Mouse (Mus musculus): ENCODE measurements at regions not wholly inside any gene's neighbourhood (a gene's known extent, or its start where the extent isn't known, plus 50 kb on each side); places are given as distances from the start of the nearest gene placed in this dataset.
A peak's percentile ranks its signal among the peaks of the same experiment; 100 is the strongest.

DNA sequence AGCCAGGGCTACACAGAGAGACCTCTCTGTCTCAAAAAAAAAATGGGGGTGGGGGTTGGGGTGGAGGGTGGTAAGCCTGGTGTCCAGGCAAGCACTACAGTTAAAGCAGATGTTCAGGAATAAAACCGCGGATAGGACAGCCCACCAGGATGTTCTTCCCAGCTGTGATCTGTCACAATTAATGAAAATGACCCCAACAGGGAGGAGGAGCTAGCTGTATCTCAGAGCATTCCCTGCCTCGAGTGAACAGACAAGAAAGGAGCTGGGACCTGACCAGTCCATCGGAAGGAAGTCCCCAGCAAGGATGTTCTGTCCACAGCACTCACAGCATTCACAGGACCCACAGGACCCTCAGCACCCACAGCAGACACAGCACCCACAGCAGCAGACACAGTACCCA is 80.4 kb downstream of the Utp6 start:
- no peak for DNase-seq (ENCODE audit: low spot score in 2 of 2)

DNA sequence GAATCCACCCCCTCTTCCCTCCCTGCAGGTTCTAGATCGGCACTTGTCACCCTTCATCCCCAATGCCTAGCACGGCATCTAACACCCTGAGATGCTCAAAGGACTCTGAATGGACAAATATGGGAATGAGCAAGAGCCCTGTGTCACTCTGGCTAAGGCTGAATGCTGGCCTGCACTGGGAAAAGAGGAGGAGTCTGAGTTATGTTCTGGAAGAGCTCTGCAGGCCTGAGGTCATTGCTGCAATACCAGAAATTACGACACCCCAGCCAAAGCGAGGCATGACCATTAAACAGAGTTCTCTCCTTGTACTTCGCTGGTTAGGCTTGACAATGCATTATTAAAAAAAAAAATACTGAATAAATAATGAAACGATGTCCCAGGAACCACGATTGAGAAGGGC is 84.1 kb downstream of the Utp6 start:
- no peak for DNase-seq (ENCODE audit: low spot score in 2 of 2)

DNA sequence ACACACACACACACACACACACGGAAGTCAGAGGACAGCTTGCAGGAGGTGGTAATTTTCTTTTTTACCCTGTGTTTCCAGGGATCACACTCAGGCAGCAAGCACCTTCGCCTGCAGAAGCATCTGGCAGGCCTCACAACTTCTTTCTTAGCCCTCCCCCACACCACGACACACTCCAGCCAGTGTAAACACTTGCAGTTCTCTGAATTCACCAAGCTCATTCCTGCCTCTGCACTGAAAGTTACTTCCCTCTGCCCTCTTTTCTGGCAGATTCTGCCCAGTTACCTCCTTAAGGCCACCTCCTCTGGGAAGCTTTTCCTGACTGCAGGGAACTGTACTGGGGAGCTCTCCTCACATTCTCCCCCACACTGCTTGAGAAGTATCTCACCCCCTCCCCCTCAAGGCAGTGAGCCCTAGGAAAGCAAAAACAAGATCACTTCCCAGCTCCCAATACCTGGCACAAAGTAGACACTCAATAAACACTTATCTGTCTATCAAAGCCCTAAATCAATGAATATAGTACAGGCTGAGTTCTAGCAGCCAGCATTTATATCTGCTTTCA is 84.9 kb downstream of the Utp6 start:
- peak; percentile 27 to 31 for DNase-seq (ENCODE audit: low spot score in 2 of 2)

GRCm38 (mm10) chr11:79871783-79872628 is 90.2 kb downstream of the Utp6 start:
- no peak for DNase-seq (ENCODE audit: low spot score in 2 of 2)

- no peak for DNase-seq (ENCODE audit: low spot score in 2 of 2)
Observed at GRCm38 (mm10) chr11:79870189-79870588, 92.0 kb downstream of the Utp6 start.

- no peak for DNase-seq (ENCODE audit: low spot score in 2 of 2)
Observed at GRCm38 (mm10) chr11:79869009-79869408, 93.2 kb downstream of the Utp6 start.

DNA sequence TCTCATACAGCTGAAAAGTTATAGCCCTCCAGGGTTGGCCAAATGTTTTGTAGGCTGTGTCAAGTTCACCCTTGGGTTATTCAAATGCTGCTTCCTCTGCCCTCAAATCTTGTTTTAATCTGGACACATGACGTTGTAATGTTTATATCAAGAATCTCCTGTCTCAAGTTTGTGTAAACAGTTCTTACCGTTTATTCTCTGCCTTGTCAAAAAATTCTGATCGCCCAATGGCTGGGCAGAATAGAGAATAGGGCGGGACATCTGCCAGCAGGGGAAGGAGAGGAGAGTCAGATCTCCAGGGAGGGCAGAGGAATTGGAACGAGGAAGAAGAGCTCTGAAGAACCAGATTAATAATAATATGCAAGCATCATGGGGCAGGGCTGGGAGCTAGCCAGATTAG is 97.4 kb downstream of the Utp6 start:
- no peak for DNase-seq (ENCODE audit: low spot score in 2 of 2)

GRCm38 (mm10) chr11:79863487-79864175 is 98.6 kb downstream of the Utp6 start:
- DNase-seq (ENCODE audit: low spot score in 2 of 2) = no peak

- no peak for DNase-seq (ENCODE audit: low spot score in 2 of 2)
Observed at GRCm38 (mm10) chr11:79860611-79861067, 101.6 kb downstream of the Utp6 start.

DNA sequence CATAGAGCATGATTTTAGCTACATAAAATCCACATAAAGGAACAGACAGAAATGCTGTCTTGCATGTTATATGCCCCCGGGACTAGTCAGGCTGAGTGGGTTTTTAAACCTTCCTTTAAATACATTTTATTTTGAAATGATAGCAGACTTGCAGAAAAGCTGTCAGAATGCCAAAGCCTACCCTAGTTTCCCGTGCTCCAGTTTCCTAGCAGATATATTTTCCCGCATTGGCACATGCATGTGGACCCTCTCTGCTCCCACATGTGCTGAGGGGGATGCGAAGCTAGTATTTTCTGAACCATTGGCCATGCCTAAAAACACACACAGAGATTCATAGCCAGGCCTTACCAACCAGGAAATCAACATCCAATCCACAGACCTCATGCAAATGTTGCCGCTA is 105.8 kb downstream of the Utp6 start:
- peak in 1 of 2 experiments; percentile 18 for DNase-seq (ENCODE audit: low spot score in 2 of 2)

GRCm38 (mm10) chr11:79849545-79849944 is 112.6 kb downstream of the Utp6 start:
- no peak for DNase-seq (ENCODE audit: low spot score in 2 of 2)

DNA sequence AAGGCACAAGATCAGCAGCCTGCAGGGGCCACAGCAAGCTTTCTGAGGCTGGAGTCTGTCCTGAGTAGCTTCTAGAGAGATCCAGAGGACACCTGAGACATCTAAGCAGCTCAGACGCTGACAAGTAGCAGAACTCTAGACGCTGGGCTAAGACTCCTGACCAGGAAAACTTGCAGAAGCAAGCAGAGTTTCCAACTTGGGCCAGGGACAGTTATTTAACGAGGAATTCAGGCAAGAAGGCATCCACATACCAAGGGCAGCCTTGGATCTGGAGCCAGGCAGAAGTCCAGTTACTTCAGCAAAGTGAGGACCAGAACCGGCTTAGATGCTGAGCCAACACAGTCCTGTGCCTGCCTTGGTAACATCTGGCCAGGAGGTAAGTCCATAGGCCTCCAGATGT is 117.8 kb downstream of the Utp6 start:
- DNase-seq (ENCODE audit: low spot score in 2 of 2) = no peak

DNA sequence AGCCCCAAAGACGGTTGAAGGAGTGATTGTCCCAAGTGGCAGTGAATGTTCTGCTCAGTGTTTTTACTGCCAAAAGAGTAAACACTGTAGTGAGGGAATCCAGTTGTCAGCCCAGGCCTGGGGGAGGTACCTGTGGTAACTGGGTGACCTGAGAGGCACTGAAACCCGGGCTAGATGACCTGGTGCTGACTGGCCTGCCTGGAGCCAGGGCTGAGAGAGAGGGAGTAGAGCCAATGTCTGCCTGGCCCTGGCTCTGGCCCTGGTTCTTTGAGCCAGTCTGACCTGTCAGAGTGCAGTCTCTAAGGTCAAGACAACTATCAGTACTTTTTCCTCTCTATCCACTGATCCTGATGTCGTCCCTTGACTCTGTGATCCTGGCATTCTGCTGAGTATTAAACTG is 119.2 kb downstream of the Utp6 start:
- DNase-seq (ENCODE audit: low spot score in 2 of 2) = no peak

GRCm38 (mm10) chr11:79839973-79840372 is 122.2 kb downstream of the Utp6 start:
- no peak for DNase-seq (ENCODE audit: low spot score in 2 of 2)

DNA sequence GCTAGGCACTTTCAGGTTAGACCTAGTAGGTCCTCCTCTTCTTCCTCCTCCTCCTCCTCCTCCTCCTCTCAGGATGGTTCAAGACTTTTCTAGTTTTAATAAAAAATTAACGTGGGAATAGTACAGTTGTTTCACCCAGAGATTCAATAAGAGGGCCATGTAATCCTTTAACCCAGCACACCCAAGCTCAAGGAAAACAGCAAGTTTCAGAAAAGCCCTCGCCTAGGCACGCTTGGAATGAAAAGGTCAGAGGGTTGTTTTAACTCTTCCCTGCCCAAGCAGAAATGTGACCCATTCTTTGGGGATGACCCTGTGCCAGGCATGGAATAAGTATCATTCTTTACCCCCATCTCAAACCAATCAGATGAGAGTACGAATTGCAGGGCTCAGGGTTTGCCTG is 124.1 kb downstream of the Utp6 start:
- no peak for DNase-seq (ENCODE audit: low spot score in 2 of 2)

DNA sequence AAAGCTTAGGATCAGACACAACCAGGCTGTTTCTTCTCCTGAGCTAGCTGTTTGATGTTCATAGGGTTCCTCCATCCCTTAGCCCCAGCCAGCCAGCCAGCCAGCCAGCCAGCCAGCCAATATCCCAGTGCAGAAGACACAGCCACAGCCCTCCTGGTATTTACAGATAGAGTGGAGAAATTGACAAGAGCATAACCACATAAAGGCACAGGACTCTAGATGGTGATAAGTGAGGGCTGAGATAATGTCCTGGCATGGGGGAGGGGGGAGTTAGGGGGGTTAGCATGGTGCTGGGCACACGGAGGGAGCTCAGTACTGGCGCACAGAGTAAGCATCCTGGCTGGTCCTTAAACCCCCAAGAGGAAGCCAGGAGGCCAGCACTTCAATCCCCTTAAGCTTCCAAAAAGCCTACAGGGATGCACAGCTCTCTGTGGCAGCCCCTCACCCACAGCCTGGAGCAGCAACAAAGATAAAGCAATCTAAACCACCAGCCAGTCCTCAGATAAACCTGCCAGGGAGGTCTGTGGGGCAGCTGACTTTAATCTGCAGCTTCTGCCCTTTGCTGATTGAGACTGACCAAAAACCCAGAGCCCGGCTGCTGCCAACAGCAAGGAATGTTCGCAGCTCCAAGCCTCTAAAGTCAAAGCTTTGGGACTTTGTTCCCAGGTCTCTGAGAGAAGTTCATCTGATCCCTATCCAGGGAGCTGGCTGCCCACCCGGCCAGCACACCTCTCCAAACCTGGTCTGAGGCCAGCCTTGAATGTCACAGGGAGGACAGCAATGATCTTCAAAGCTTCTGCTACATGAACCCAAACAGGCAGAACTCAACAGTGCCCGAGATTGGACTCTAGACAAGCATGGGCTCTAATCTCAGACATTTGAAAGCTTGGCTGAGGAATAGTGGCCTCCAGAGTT is 124.9 kb downstream of the Utp6 start:
- DNase-seq (ENCODE audit: low spot score in 2 of 2) = no peak

GRCm38 (mm10) chr11:79835873-79836272 is 126.3 kb downstream of the Utp6 start:
- no peak for DNase-seq (ENCODE audit: low spot score in 2 of 2)

DNA sequence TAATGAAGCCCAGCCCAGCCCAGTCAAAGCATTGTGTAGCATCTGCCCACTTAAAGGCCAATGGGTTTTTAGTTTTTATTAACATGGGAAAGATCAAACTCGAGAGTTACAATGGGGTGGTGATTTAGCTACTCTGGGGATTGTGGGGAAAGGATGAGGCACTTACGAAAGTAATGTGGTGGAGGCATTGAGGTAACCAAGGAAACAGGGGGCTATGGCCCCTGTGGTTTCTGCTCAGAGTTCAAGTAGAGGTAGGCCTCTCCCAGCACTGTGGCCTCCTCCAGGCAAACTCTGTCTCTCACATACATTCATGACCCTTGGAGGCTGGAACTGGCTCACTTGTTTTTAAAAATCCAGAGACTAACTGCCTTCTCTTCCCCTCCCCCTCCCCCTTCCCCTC is 128.4 kb downstream of the Utp6 start:
- no peak for DNase-seq (ENCODE audit: low spot score in 2 of 2)

GRCm38 (mm10) chr11:79831591-79832320 is 130.4 kb downstream of the Utp6 start:
- no peak for DNase-seq (ENCODE audit: low spot score in 2 of 2)

- no peak for DNase-seq (ENCODE audit: low spot score in 2 of 2)
Observed at GRCm38 (mm10) chr11:79830567-79831055, 131.6 kb downstream of the Utp6 start.

GRCm38 (mm10) chr11:79827034-79827433 is 135.2 kb downstream of the Utp6 start:
- no peak for DNase-seq (ENCODE audit: low spot score in 2 of 2)

All from right cerebral cortex, adult 2 months (tissue).